Mouse (Mus musculus) E14TG2a.4 (cell line): Measurements from ENCODE around the gene Rtkn2.

ENCODE experiments used
- CTCF ChIP-seq: conservative IDR thresholded peaks from 2 replicates; pipeline ENCODE4 v1.5.1; 2014; ENCODE audit warnings: low read length
- NANOG ChIP-seq: IDR thresholded peaks from 2 replicates; pipeline ENCODE4 v1.6.1; 2014; ENCODE audit warnings: borderline replicate concordance, low read length, mixed read lengths

- TF ChIP-seq CTCF: no peak
- TF ChIP-seq NANOG: no peak
Observed at GRCm38 (mm10) chr10:68103078-68103855, 123.9 kb downstream of the Rtkn2 start.
